Mouse (Mus musculus) adrenal gland (tissue): ENCODE results near the gene Glis2.

Experiments used
- intact Hi-C: fragments of 180-260 bp; cut with DNase I; formaldehyde crosslinking; loops from one replicate; pipeline ENCODE4 v1.15.1; 2025

Glis2 gene

GRCm38 (mm10) chr16:4634681-4635080 lies 40.2 kb downstream of the Glis2 start:
- intact Hi-C loops = no loop called here

- intact Hi-C loops = no loop called here
Measured at GRCm38 (mm10) chr16:4635760-4636159, 41.2 kb downstream of the Glis2 start.

- intact Hi-C loops = no loop called here
Measured at GRCm38 (mm10) chr16:4638891-4639390, 44.4 kb downstream of the Glis2 start.

- intact Hi-C loops = no loop called here
Measured at GRCm38 (mm10) chr16:4639831-4640237, 45.3 kb downstream of the Glis2 start, which contains the start of the genes Vasn and Dnaja3. Gene Vasn (plus strand): TSS chr16:4639941. Gene Dnaja3 (plus strand): TSS chr16:4639989.

GRCm38 (mm10) chr16:4640267-4641005 lies 45.9 kb downstream of the Glis2 start:
- intact Hi-C loops = no loop called here

- intact Hi-C loops = no loop called here
Measured at GRCm38 (mm10) chr16:4641119-4641838, 46.8 kb downstream of the Glis2 start.

GRCm38 (mm10) chr16:4642190-4642589 lies 47.7 kb downstream of the Glis2 start:
- intact Hi-C loops = no loop called here

GRCm38 (mm10) chr16:4642937-4643336 lies 48.4 kb downstream of the Glis2 start:
- intact Hi-C loops = no loop called here

- intact Hi-C loops = no loop called here
Measured at GRCm38 (mm10) chr16:4643670-4644419, 49.3 kb downstream of the Glis2 start.

GRCm38 (mm10) chr16:4645867-4646266 lies 51.4 kb downstream of the Glis2 start:
- intact Hi-C loops = no loop called here

- intact Hi-C loops = no loop called here
Measured at GRCm38 (mm10) chr16:4646831-4647230, 52.3 kb downstream of the Glis2 start.

GRCm38 (mm10) chr16:4647651-4648141 lies 53.2 kb downstream of the Glis2 start:
- intact Hi-C loops = no loop called here

- intact Hi-C loops = no loop called here
Measured at GRCm38 (mm10) chr16:4648416-4649023, 54.0 kb downstream of the Glis2 start.

- intact Hi-C loops = no loop called here
Measured at GRCm38 (mm10) chr16:4649211-4649610, 54.7 kb downstream of the Glis2 start.

- intact Hi-C loops = no loop called here
Measured at GRCm38 (mm10) chr16:4649692-4650091, 55.2 kb downstream of the Glis2 start.

- intact Hi-C loops = no loop called here
Measured at GRCm38 (mm10) chr16:4650161-4650560, 55.6 kb downstream of the Glis2 start.

- intact Hi-C loops = no loop called here
Measured at GRCm38 (mm10) chr16:4651081-4651480, 56.6 kb downstream of the Glis2 start.

GRCm38 (mm10) chr16:4651624-4652023 lies 57.1 kb downstream of the Glis2 start:
- intact Hi-C loops = no loop called here

- intact Hi-C loops = no loop called here
Measured at GRCm38 (mm10) chr16:4652707-4653416, 58.3 kb downstream of the Glis2 start.

GRCm38 (mm10) chr16:4654706-4655105 lies 60.2 kb downstream of the Glis2 start:
- intact Hi-C loops = no loop called here
